24 mouse cellular contexts compared by ENCODE assay signal in genomic region chr7:28637511-28637910, GRCm38 (mm10). TPM values are rescaled to one million over a fixed set of nuclear protein-coding genes. Genes with fewer than 3 reads are reported as not detected.
DNase-seq lines count a peak whose midpoint lies in the region; ATAC-seq lines count a peak whose summit lies in the region.
"Had no signal": no experiment of that assay in that cellular context is flagged by ENCODE, and none has a peak within 500 bp of the region (broad histone marks: within the 10 kb centered on the region; RNA-seq: fewer than 3 reads in every experiment).

No protein-coding gene starts in this region.

- peak; percentile 24 to 28 for DNase-seq in cerebellum, postnatal 14 days
- no peak for DNase-seq in cerebellum, adult 11 months
- peak; percentile 5 to 19 for DNase-seq in kidney, adult 8-10 months
- DNase-seq in R1 (ENCODE audit: low read depth, low spot score), result peak; percentile 47
- DNase-seq in kidney, postnatal 10 days, result peak; percentile 9
- DNase-seq in forebrain, embryonic 14.5 days (ENCODE audit: low spot score), result no peak
- DNase-seq: gastrocnemius, postnatal 36 days; lung, postnatal 14 days; retina, postnatal 1 day; thymus, adult 18-20 months had no signal

- H3K27me3 ChIP-seq in kidney, embryonic 16.5 days (ENCODE audit: insufficient read depth, low read length), result no peaks in the 10 kb centered on the region
- no peaks in the 10 kb centered on the region; the same call in 1 of the 2 replicates for H3K27me3 ChIP-seq in midbrain, embryonic 16.5 days (ENCODE audit: control insufficient read depth, insufficient read depth, low read depth, low read length)
- H3K27me3 ChIP-seq in forebrain, embryonic 14.5 days (replicated peaks; ENCODE audit: control insufficient read depth, insufficient read depth, low read length), result no peaks in the 10 kb centered on the region
- H3K27me3 ChIP-seq: forebrain, embryonic 15.5 days had no signal

- 18% methylated on average over 8 of the region's 8 CpGs for WGBS in kidney, embryonic 16.5 days
- WGBS in midbrain, embryonic 16.5 days, result 32% methylated on average over 8 of the region's 8 CpGs
- WGBS in forebrain, embryonic 14.5 days, result 23% methylated on average over 8 of the region's 8 CpGs

- ATAC-seq in kidney, embryonic 16.5 days (ENCODE audit: low FRiP score, low TSS enrichment), result no peak
- no peak for ATAC-seq in midbrain, embryonic 16.5 days
- ATAC-seq in forebrain, embryonic 14.5 days, result no peak
- ATAC-seq: CD4-positive, CD25-positive, alpha-beta regulatory T cell, adult 4 months; forebrain, embryonic 15.5 days; inflammation-experienced regulatory T-cells, adult 6 months; midbrain, embryonic 15.5 days had no signal

- no peaks in the 10 kb centered on the region for H3K9me3 ChIP-seq in kidney, embryonic 16.5 days (ENCODE audit: low read length)
- H3K9me3 ChIP-seq in midbrain, embryonic 16.5 days (replicated peaks; ENCODE audit: control insufficient read depth, low read length, poor library complexity, severe bottlenecking), result no peaks in the 10 kb centered on the region
- no peaks in the 10 kb centered on the region for H3K9me3 ChIP-seq in forebrain, embryonic 14.5 days (replicated peaks; ENCODE audit: control insufficient read depth, low read length)
- H3K9me3 ChIP-seq: embryonic facial prominence, embryonic 10.5 days; forebrain, embryonic 15.5 days; limb, embryonic 13.5 days; liver, embryonic 15.5 days; megakaryocyte, embryonic 14.5 days; midbrain, embryonic 15.5 days had no signal

- H3K4me1 ChIP-seq in kidney, embryonic 16.5 days (ENCODE audit: insufficient read depth, low read length), result no peaks in the 10 kb centered on the region
- H3K4me1 ChIP-seq in midbrain, embryonic 16.5 days (ENCODE audit: control insufficient read depth, insufficient read depth, low read length), result no peaks in the 10 kb centered on the region
- no peaks in the 10 kb centered on the region for H3K4me1 ChIP-seq in forebrain, embryonic 14.5 days (ENCODE audit: control insufficient read depth, insufficient read depth, low read length)
- H3K4me1 ChIP-seq: forebrain, embryonic 15.5 days; limb, embryonic 13.5 days; megakaryocyte, embryonic 14.5 days; midbrain, embryonic 15.5 days had no signal

- no peak overlapping the region for H3K9ac ChIP-seq in kidney, embryonic 16.5 days (replicated peaks; ENCODE audit: low read length)
- H3K9ac ChIP-seq in midbrain, embryonic 16.5 days (ENCODE audit: low read depth, low read length), result no peak overlapping the region
- H3K9ac ChIP-seq in forebrain, embryonic 14.5 days (ENCODE audit: low read length), result no peak overlapping the region
- H3K9ac ChIP-seq: forebrain, embryonic 15.5 days; limb, embryonic 13.5 days; liver, embryonic 15.5 days; midbrain, embryonic 15.5 days had no signal

- H3K4me3 ChIP-seq in kidney, embryonic 16.5 days (ENCODE audit: low read length), result no peak overlapping the region
- H3K4me3 ChIP-seq in midbrain, embryonic 16.5 days (ENCODE audit: low read depth, low read length), result no peak overlapping the region
- no peak overlapping the region for H3K4me3 ChIP-seq in forebrain, embryonic 14.5 days (ENCODE audit: low read depth, low read length)
- H3K4me3 ChIP-seq: embryonic facial prominence, embryonic 10.5 days; forebrain, embryonic 15.5 days; limb, embryonic 13.5 days; liver, embryonic 15.5 days; megakaryocyte, embryonic 14.5 days; midbrain, embryonic 15.5 days had no signal

- no peak overlapping the region for H3K27ac ChIP-seq in kidney, embryonic 16.5 days (ENCODE audit: low read length)
- no peak overlapping the region for H3K27ac ChIP-seq in midbrain, embryonic 16.5 days (ENCODE audit: low read length)
- no peak overlapping the region for H3K27ac ChIP-seq in forebrain, embryonic 14.5 days (ENCODE audit: low read depth, low read length)
- H3K27ac ChIP-seq: embryonic facial prominence, embryonic 10.5 days; forebrain, embryonic 15.5 days; limb, embryonic 13.5 days; liver, embryonic 15.5 days; midbrain, embryonic 15.5 days had no signal

- H3K4me2 ChIP-seq in kidney, embryonic 16.5 days (replicated peaks; ENCODE audit: low read depth, low read length), result no peak overlapping the region
- H3K4me2 ChIP-seq in midbrain, embryonic 16.5 days (ENCODE audit: low read length), result no peak overlapping the region
- H3K4me2 ChIP-seq in forebrain, embryonic 14.5 days (ENCODE audit: low read length), result no peak overlapping the region
- H3K4me2 ChIP-seq: forebrain, embryonic 15.5 days; heart, embryonic 11.5 days; limb, embryonic 13.5 days; liver, embryonic 15.5 days; midbrain, embryonic 15.5 days had no signal

- H3K36me3 ChIP-seq in kidney, embryonic 16.5 days (ENCODE audit: insufficient read depth, low read length), result no peaks in the 10 kb centered on the region
- no peaks in the 10 kb centered on the region for H3K36me3 ChIP-seq in midbrain, embryonic 16.5 days (ENCODE audit: control insufficient read depth, insufficient read depth, low read length)
- H3K36me3 ChIP-seq in forebrain, embryonic 14.5 days (ENCODE audit: control insufficient read depth, insufficient read depth, low read length), result no peaks in the 10 kb centered on the region
- H3K36me3 ChIP-seq: embryonic facial prominence, embryonic 10.5 days; forebrain, embryonic 15.5 days; limb, embryonic 13.5 days; liver, embryonic 15.5 days; midbrain, embryonic 15.5 days had no signal

RNA-seq across cellular contexts. Expression of gene Acp7, which starts 6.4 kb away (rescaled TPM):
- not detected in 2 replicates for polyA plus RNA-seq in kidney, embryonic 16.5 days (2015; fragmentation: Nextera tagmentation; extraction: Ambion mirVana)
- polyA plus RNA-seq in midbrain, embryonic 16.5 days (2015; fragmentation: Nextera tagmentation; extraction: Ambion mirVana), result 0.26 TPM in 1 of 2 replicates, not detected in the other
- not detected in 2 replicates for polyA plus RNA-seq in forebrain, embryonic 14.5 days (2014; fragmentation: Nextera tagmentation; extraction: Ambion mirVana)
- polyA plus RNA-seq: CD4-positive, CD25-positive, alpha-beta regulatory T cell, adult 4 months; embryonic facial prominence, embryonic 10.5 days; forebrain, embryonic 15.5 days; heart, embryonic 11.5 days; hindbrain, embryonic 11.5 days; inflammation-experienced regulatory T-cells, adult 6 months; limb, embryonic 13.5 days; liver, embryonic 15.5 days; small intestine, adult 2 months; urinary bladder, adult 2 months had no signal

RNA-seq across cellular contexts. Expression of gene Pak4, which starts 39.5 kb away (rescaled TPM):
- 78.4 and 79.6 TPM in 2 replicates for polyA plus RNA-seq in kidney, embryonic 16.5 days (2015; fragmentation: Nextera tagmentation; extraction: Ambion mirVana)
- 18.1 and 19.1 TPM in 2 replicates for polyA plus RNA-seq in midbrain, embryonic 16.5 days (2015; fragmentation: Nextera tagmentation; extraction: Ambion mirVana)
- polyA plus RNA-seq in forebrain, embryonic 14.5 days (2014; fragmentation: Nextera tagmentation; extraction: Ambion mirVana), result 12.6 and 16.0 TPM in 2 replicates

RNA-seq across cellular contexts. Expression of gene Samd4b, which starts 39.6 kb away (rescaled TPM):
- polyA plus RNA-seq in kidney, embryonic 16.5 days (2015; fragmentation: Nextera tagmentation; extraction: Ambion mirVana), result 16.7 and 20.7 TPM in 2 replicates
- polyA plus RNA-seq in midbrain, embryonic 16.5 days (2015; fragmentation: Nextera tagmentation; extraction: Ambion mirVana), result 20.2 and 20.4 TPM in 2 replicates
- 20.1 and 24.1 TPM in 2 replicates for polyA plus RNA-seq in forebrain, embryonic 14.5 days (2014; fragmentation: Nextera tagmentation; extraction: Ambion mirVana)

RNA-seq across cellular contexts. Expression of gene Fbxo27, which starts 55.1 kb away (rescaled TPM):
- polyA plus RNA-seq in kidney, embryonic 16.5 days (2015; fragmentation: Nextera tagmentation; extraction: Ambion mirVana), result 7.0 and 7.2 TPM in 2 replicates
- 15.1 and 17.3 TPM in 2 replicates for polyA plus RNA-seq in midbrain, embryonic 16.5 days (2015; fragmentation: Nextera tagmentation; extraction: Ambion mirVana)
- polyA plus RNA-seq in forebrain, embryonic 14.5 days (2014; fragmentation: Nextera tagmentation; extraction: Ambion mirVana), result 4.3 and 5.9 TPM in 2 replicates

Comparison
In these comparisons a context has a peak if more than half of its experiments do, and no peak if none do; other contexts are left out.
1. DNase-seq: peak in cerebellum, postnatal 14 days (2 of 2), kidney, adult 8-10 months (2 of 2), R1 (single experiment) and kidney, postnatal 10 days (single experiment); none in cerebellum, adult 11 months (single experiment) and forebrain, embryonic 14.5 days (single experiment).